Mouse (Mus musculus) lung, postnatal 0 days (tissue): ENCODE results near the gene Ttc26.

ENCODE experiments used
- CTCF ChIP-seq: IDR thresholded peaks from 2 replicates; pipeline ENCODE4 v1.5.1; 2016; ENCODE audit warnings: antibody characterized with exemption, mild to moderate bottlenecking
- EP300 ChIP-seq: IDR thresholded peaks from 2 replicates; pipeline ENCODE4 v1.6.1; 2016; ENCODE audit warnings: antibody characterized with exemption, mild to moderate bottlenecking, control low read depth

- TF ChIP-seq CTCF, result no peak
- TF ChIP-seq EP300, result no peak
Measured at GRCm38 (mm10) chr6:38337951-38338350, 43.3 kb upstream of the Ttc26 start.
